In genomic region chr9:32376031-32376430, GRCm38 (mm10) we compare ENCODE assay signal across 28 mouse cellular contexts. TPM values are rescaled to one million over a fixed set of nuclear protein-coding genes. Genes with fewer than 3 reads are reported as not detected.
DNase-seq lines count a peak whose midpoint lies in the region; ATAC-seq lines count a peak whose summit lies in the region.
"Had no signal": no experiment of that assay in that cellular context is flagged by ENCODE, and none has a peak within 500 bp of the region (broad histone marks: within the 10 kb centered on the region; RNA-seq: fewer than 3 reads in every experiment).

No protein-coding gene starts in this region.

- no peaks in the 10 kb centered on the region for H3K36me3 ChIP-seq in heart, embryonic 12.5 days
- H3K36me3 ChIP-seq in heart, embryonic 13.5 days: no peaks in the 10 kb centered on the region
- H3K36me3 ChIP-seq in kidney, embryonic 15.5 days: no peaks in the 10 kb centered on the region
- H3K36me3 ChIP-seq: hindbrain, embryonic 10.5 days; hindbrain, embryonic 13.5 days; intestine, embryonic 15.5 days had no signal

- ATAC-seq in heart, embryonic 12.5 days (ENCODE audit: insufficient number of reproducible peaks, low FRiP score): no peak
- ATAC-seq in heart, embryonic 13.5 days (ENCODE audit: extremely low read depth, insufficient number of reproducible peaks, low FRiP score, low TSS enrichment): no peak
- no peak for ATAC-seq in kidney, embryonic 15.5 days (replicated peaks; ENCODE audit: low FRiP score)
- ATAC-seq in erythroblast, adult 5-6 weeks (replicated peaks; ENCODE audit: low FRiP score, poor library complexity, severe bottlenecking): no peak
- ATAC-seq: activated CD4-positive, CD25-positive, alpha-beta regulatory T cell, adult 4 months; forebrain, embryonic 14.5 days; forebrain, postnatal 0 days; hindbrain, embryonic 16.5 days; intestine, embryonic 15.5 days had no signal

- DNase-seq in heart, adult 11 months: peak; percentile 90
- DNase-seq in heart, postnatal 36 days: no peak
- DNase-seq in kidney, postnatal 25 days: no peak
- peak; percentile 5 for DNase-seq in brain, adult 2 months (ENCODE audit: low read depth, low spot score)
- DNase-seq: adrenal gland, adult 8-10 months; adrenal gland, postnatal 25 days; cerebellum, adult 18-20 months; cerebellum, adult 9-10 months; cerebellum, postnatal 14 days; forebrain, postnatal 0 days; gastrocnemius, adult 2 months; gastrocnemius, postnatal 14 days had no signal

- H3K9ac ChIP-seq in heart, embryonic 12.5 days: no peak overlapping the region
- H3K9ac ChIP-seq in heart, embryonic 13.5 days: no peak overlapping the region
- H3K9ac ChIP-seq in kidney, embryonic 15.5 days: no peak overlapping the region
- H3K9ac ChIP-seq: forebrain, postnatal 0 days; hindbrain, embryonic 13.5 days; intestine, embryonic 15.5 days had no signal

- H3K4me2 ChIP-seq in heart, embryonic 12.5 days: no peak overlapping the region
- no peak overlapping the region for H3K4me2 ChIP-seq in heart, embryonic 13.5 days
- no peak overlapping the region for H3K4me2 ChIP-seq in kidney, embryonic 15.5 days
- H3K4me2 ChIP-seq: hindbrain, embryonic 13.5 days; intestine, embryonic 15.5 days had no signal

- H3K9me3 ChIP-seq in heart, embryonic 12.5 days (replicated peaks): no peaks in the 10 kb centered on the region
- H3K9me3 ChIP-seq in heart, embryonic 13.5 days: no peaks in the 10 kb centered on the region
- H3K9me3 ChIP-seq in kidney, embryonic 15.5 days (replicated peaks): no peaks in the 10 kb centered on the region
- H3K9me3 ChIP-seq: hindbrain, embryonic 10.5 days; hindbrain, embryonic 13.5 days; intestine, embryonic 15.5 days had no signal

- H3K4me3 ChIP-seq in heart, embryonic 12.5 days: no peak overlapping the region
- no peak overlapping the region for H3K4me3 ChIP-seq in heart, embryonic 13.5 days
- H3K4me3 ChIP-seq in kidney, embryonic 15.5 days (replicated peaks): no peak overlapping the region
- H3K4me3 ChIP-seq: gastrocnemius, adult 2 months; hindbrain, embryonic 10.5 days; hindbrain, embryonic 13.5 days; intestine, embryonic 15.5 days had no signal

- WGBS in heart, embryonic 12.5 days: 52% methylated on average over 7 of the region's 7 CpGs
- 58% methylated on average over 7 of the region's 7 CpGs for WGBS in heart, embryonic 13.5 days
- 53% methylated on average over 7 of the region's 7 CpGs for WGBS in kidney, embryonic 15.5 days

- no peak overlapping the region for H3K27ac ChIP-seq in heart, embryonic 12.5 days (ENCODE audit: poor library complexity, severe bottlenecking)
- H3K27ac ChIP-seq in heart, embryonic 13.5 days (replicated peaks): 0 out of 2 replicates have a peak overlapping the region, but pooled peaks have one; percentile 15
- H3K27ac ChIP-seq in kidney, embryonic 15.5 days: peak overlapping the region; percentile 5; the same call in 1 of the 2 replicates
- H3K27ac ChIP-seq: gastrocnemius, adult 2 months; hindbrain, embryonic 10.5 days; hindbrain, embryonic 13.5 days; intestine, embryonic 15.5 days had no signal

- no peaks in the 10 kb centered on the region; the same call in 1 of the 2 replicates for H3K27me3 ChIP-seq in heart, embryonic 12.5 days (replicated peaks)
- no peaks in the 10 kb centered on the region for H3K27me3 ChIP-seq in heart, embryonic 13.5 days (replicated peaks)
- H3K27me3 ChIP-seq in kidney, embryonic 15.5 days: no peaks in the 10 kb centered on the region
- H3K27me3 ChIP-seq: hindbrain, embryonic 13.5 days; intestine, embryonic 15.5 days had no signal

- H3K4me1 ChIP-seq in heart, embryonic 12.5 days (replicated peaks): no peaks in the 10 kb centered on the region
- H3K4me1 ChIP-seq in heart, embryonic 13.5 days: peaks cover 13% of the 10 kb centered on the region
- peaks cover 18% of the 10 kb centered on the region for H3K4me1 ChIP-seq in kidney, embryonic 15.5 days
- H3K4me1 ChIP-seq: hindbrain, embryonic 10.5 days; hindbrain, embryonic 13.5 days; intestine, embryonic 15.5 days had no signal

- intact Hi-C loops in heart, postnatal 36 days (cut with DNase I): no loop called here

RNA-seq across cellular contexts. Expression of gene Kcnj1, which starts 3.7 kb away (rescaled TPM):
- polyA plus RNA-seq in heart, embryonic 12.5 days (2016; fragmentation: Nextera tagmentation; extraction: Ambion mirVana): not detected in 2 replicates
- not detected in 2 replicates for polyA plus RNA-seq in heart, embryonic 13.5 days (2015; fragmentation: Nextera tagmentation; extraction: Ambion mirVana)
- total RNA-seq in heart, postnatal 36 days (2021): not detected
- polyA plus RNA-seq in kidney, embryonic 15.5 days (2015; fragmentation: Nextera tagmentation; extraction: Ambion mirVana): 9.0 and 9.8 TPM in 2 replicates
- total RNA-seq in erythroblast, adult 5-6 weeks (2015; ENCODE audit: low replicate concordance): not detected in 2 replicates
- total RNA-seq in erythroblast, adult 5-6 weeks (2017; ENCODE audit: low replicate concordance): not detected in 2 replicates
- total RNA-seq: adrenal gland, adult 8-10 months; adrenal gland, postnatal 25 days; ES-E14; forebrain, postnatal 0 days; gastrocnemius, adult 2 months; gastrocnemius, postnatal 14 days had no signal
- polyA plus RNA-seq: activated CD4-positive, CD25-positive, alpha-beta regulatory T cell, adult 4 months; embryonic facial prominence, embryonic 11.5 days; embryonic facial prominence, embryonic 14.5 days; forebrain, embryonic 11.5 days; forebrain, embryonic 14.5 days; forebrain, postnatal 0 days; frontal cortex, adult 2 months; gonadal fat pad, adult 2 months; hindbrain, embryonic 10.5 days; hindbrain, embryonic 13.5 days; hindbrain, embryonic 16.5 days; intestine, embryonic 15.5 days had no signal

RNA-seq across cellular contexts. Expression of gene Kcnj5, which starts 31.9 kb away (rescaled TPM):
- 24.8 and 29.4 TPM in 2 replicates for polyA plus RNA-seq in heart, embryonic 12.5 days (2016; fragmentation: Nextera tagmentation; extraction: Ambion mirVana)
- polyA plus RNA-seq in heart, embryonic 13.5 days (2015; fragmentation: Nextera tagmentation; extraction: Ambion mirVana): 19.8 and 21.0 TPM in 2 replicates
- total RNA-seq in heart, postnatal 36 days (2021): 10 to 100 TPM; 46.2 to 49.6 TPM
- polyA plus RNA-seq in kidney, embryonic 15.5 days (2015; fragmentation: Nextera tagmentation; extraction: Ambion mirVana): 1.7 and 1.8 TPM in 2 replicates
- 0.19 TPM in 1 of 2 replicates, not detected in the other for total RNA-seq in erythroblast, adult 5-6 weeks (2015; ENCODE audit: low replicate concordance)
- total RNA-seq in erythroblast, adult 5-6 weeks (2017; ENCODE audit: low replicate concordance): 0.43 and 1.5 TPM in 2 replicates
- total RNA-seq: gastrocnemius, adult 2 months; gastrocnemius, postnatal 14 days had no signal
- polyA plus RNA-seq: activated CD4-positive, CD25-positive, alpha-beta regulatory T cell, adult 4 months had no signal

Comparison
In these comparisons a context has a peak if more than half of its experiments do, and no peak if none do; other contexts are left out.
1. DNase-seq: peak in heart, adult 11 months (single experiment) and brain, adult 2 months (single experiment); none in heart, postnatal 36 days (0 of 2) and kidney, postnatal 25 days (0 of 2).